Mouse (Mus musculus) liver, embryonic 15.5 days (tissue): ENCODE data around the gene Supt7l. TPM values are rescaled to one million over a fixed set of nuclear protein-coding genes. Genes with fewer than 3 reads are reported as not detected.

Experiments used
- ATAC-seq: fragments of 200-750 bp; cut with Nextera tagmentation; 2 replicates; pipeline ENCODE4 v1.8.0; 2017; ENCODE audit warnings: moderate number of reproducible peaks, mild to moderate bottlenecking, moderate library complexity; ENCODE audit not compliant: insufficient read depth
- H3K27ac ChIP-seq: fragments of 300-500 bp; sonication (generic); replicated peaks from 2 replicates; pipeline ENCODE4 v1.5.1; 2015; ENCODE audit warnings: mild to moderate bottlenecking, inconsistent platforms
- H3K27me3 ChIP-seq: fragments of 300-500 bp; sonication (generic); 2 replicates; pipeline ENCODE4 v1.6.1; 2015; ENCODE audit warnings: mild to moderate bottlenecking, inconsistent platforms
- H3K36me3 ChIP-seq: fragments of 300-500 bp; sonication (generic); replicated peaks from 2 replicates; pipeline ENCODE4 v1.6.1; 2015; ENCODE audit warnings: moderate library complexity, mild to moderate bottlenecking, inconsistent platforms
- H3K4me1 ChIP-seq: fragments of 300-500 bp; sonication (generic); replicated peaks from 2 replicates; pipeline ENCODE4 v1.6.1; 2015; ENCODE audit warnings: inconsistent platforms
- H3K4me2 ChIP-seq: fragments of 300-500 bp; sonication (generic); 2 replicates; pipeline ENCODE4 v1.6.1; 2015; ENCODE audit warnings: moderate library complexity, mild to moderate bottlenecking, inconsistent platforms
- H3K4me3 ChIP-seq: fragments of 300-500 bp; sonication (generic); replicated peaks from 2 replicates; pipeline ENCODE4 v1.5.1; 2015; ENCODE audit warnings: mild to moderate bottlenecking, inconsistent platforms
- H3K9ac ChIP-seq: fragments of 300-500 bp; sonication (generic); 2 replicates; pipeline ENCODE4 v1.6.1; 2015; ENCODE audit warnings: moderate library complexity, mild to moderate bottlenecking, inconsistent platforms
- H3K9me3 ChIP-seq: fragments of 300-500 bp; sonication (generic); replicated peaks from 2 replicates; pipeline ENCODE4 v1.6.1; 2016; ENCODE audit warnings: inconsistent platforms
- WGBS: fragments of 180-500 bp; shearing (Covaris S2); methylation state at CpG from one replicate; pipeline ENCODE4 v1.1.7; 2015; ENCODE audit warnings: mixed read lengths; ENCODE audit not compliant: insufficient replicate concordance; 5-methylcytosine and 5-hydroxymethylcytosine counted together
- polyA plus RNA-seq: library from polyadenylated mRNA; unstranded; fragments of >200 nt; fragmentation: Nextera tagmentation; extraction: Ambion mirVana; gene quantifications from 2 replicates; pipeline ENCODE4 v1.2.1, GENCODE M21; 2015

The Supt7l gene
- polyA plus RNA-seq, 1 experiment from 2014 or later: 7.4 TPM

- H3K27ac ChIP-seq: no peak overlapping the region
- no peak for ATAC-seq
- WGBS: 49% methylated on average over 7 of the region's 7 CpGs
Measured at GRCm38 (mm10) chr5:31489116-31489769, 38.4 kb downstream of the Supt7l start.

GRCm38 (mm10) chr5:31487889-31488288, 39.7 kb downstream of the Supt7l start:
- Histone ChIP-seq H3K9me3 (no peaks in the 10 kb centered on the region), H3K4me3 (no peak overlapping the region), H3K27me3 (peaks cover 4% of the 10 kb centered on the region), H3K4me2 (no peak overlapping the region), H3K9ac (no peak overlapping the region), H3K4me1 (no peaks in the 10 kb centered on the region), H3K36me3 (no peaks in the 10 kb centered on the region), H3K27ac (no peak overlapping the region)
- ATAC-seq: no peak
- 56% methylated on average over 3 of the region's 3 CpGs for WGBS

More at GRCm38 (mm10) chr5:31489116-31489769, 38.4 kb downstream of the Supt7l start:
- Histone ChIP-seq H3K9me3 (no peaks in the 10 kb centered on the region), H3K36me3 (no peaks in the 10 kb centered on the region), H3K27me3 (peaks cover 4% of the 10 kb centered on the region), H3K4me1 (peaks cover 5% of the 10 kb centered on the region), H3K4me2 (no peak overlapping the region), H3K9ac (no peak overlapping the region), H3K4me3 (no peak overlapping the region)

- 84% methylated on average over 3 of the region's 3 CpGs for WGBS
Measured at GRCm38 (mm10) chr5:31485440-31485839, 42.2 kb downstream of the Supt7l start, which contains the start of gene 4930548H24Rik. TSS of gene 4930548H24Rik (plus strand) at chr5:31485740.

GRCm38 (mm10) chr5:31480536-31480935, 47.1 kb downstream of the Supt7l start:
- no peaks in the 10 kb centered on the region for H3K27me3 ChIP-seq
- H3K9me3 ChIP-seq: no peaks in the 10 kb centered on the region
- no peak overlapping the region for H3K9ac ChIP-seq
- no peaks in the 10 kb centered on the region for H3K4me1 ChIP-seq
- H3K36me3 ChIP-seq: peaks cover 64% of the 10 kb centered on the region
- no peak overlapping the region for H3K27ac ChIP-seq
- no peak overlapping the region for H3K4me3 ChIP-seq
- WGBS: 83% methylated on average over 4 of the region's 4 CpGs
- no peak overlapping the region for H3K4me2 ChIP-seq
- no peak for ATAC-seq

More at GRCm38 (mm10) chr5:31485440-31485839, 42.2 kb downstream of the Supt7l start, which contains the start of gene 4930548H24Rik:
- Histone ChIP-seq H3K4me2 (no peak within 1 kb of the TSS), H3K27ac (no peak within 1 kb of the TSS), H3K27me3 (no peaks in the 10 kb centered on the region), H3K4me1 (no peaks in the 10 kb centered on the region), H3K4me3 (no peak within 1 kb of the TSS), H3K36me3 (peaks cover 16% of the 10 kb centered on the region), H3K9ac (no peak within 1 kb of the TSS), H3K9me3 (no peaks in the 10 kb centered on the region)
- no peak for ATAC-seq

GRCm38 (mm10) chr5:31470334-31470733, 57.3 kb downstream of the Supt7l start:
- ATAC-seq: no peak
- H3K27ac ChIP-seq: no peak overlapping the region
- peaks cover 79% of the 10 kb centered on the region for H3K36me3 ChIP-seq
- H3K9me3 ChIP-seq: no peaks in the 10 kb centered on the region
- H3K4me2 ChIP-seq: no peak overlapping the region
- H3K4me1 ChIP-seq: no peaks in the 10 kb centered on the region
- no peaks in the 10 kb centered on the region for H3K27me3 ChIP-seq
- WGBS: 68% methylated on average over 7 of the region's 7 CpGs
- no peak overlapping the region for H3K4me3 ChIP-seq
- no peak overlapping the region for H3K9ac ChIP-seq

GRCm38 (mm10) chr5:31469711-31470110, 57.9 kb downstream of the Supt7l start:
- H3K27me3 ChIP-seq: no peaks in the 10 kb centered on the region
- ATAC-seq: no peak
- H3K4me3 ChIP-seq: no peak overlapping the region
- 86% methylated on average over 6 of the region's 6 CpGs for WGBS
- H3K27ac ChIP-seq: no peak overlapping the region
- H3K9ac ChIP-seq: no peak overlapping the region
- no peak overlapping the region for H3K4me2 ChIP-seq
- peaks cover 77% of the 10 kb centered on the region for H3K36me3 ChIP-seq
- no peaks in the 10 kb centered on the region for H3K9me3 ChIP-seq
- no peaks in the 10 kb centered on the region for H3K4me1 ChIP-seq

- Histone ChIP-seq H3K27ac (no peak overlapping the region), H3K27me3 (no peaks in the 10 kb centered on the region), H3K36me3 (peaks cover 58% of the 10 kb centered on the region), H3K4me3 (no peak overlapping the region), H3K4me2 (no peak overlapping the region), H3K9me3 (no peaks in the 10 kb centered on the region), H3K4me1 (no peaks in the 10 kb centered on the region), H3K9ac (no peak overlapping the region)
- ATAC-seq: no peak
- WGBS: 61% methylated on average over 3 of the region's 3 CpGs
Measured at GRCm38 (mm10) chr5:31467798-31468197, 59.8 kb downstream of the Supt7l start.

Other genes with a start within 250 kb of the Supt7l start
- gene Ift172, start 236.7 kb downstream of the Supt7l start, polyA plus RNA-seq: 3.9 and 4.5 TPM in 2 replicates
- 4.5 and 4.6 TPM in 2 replicates for gene Fndc4, start 231.7 kb downstream of the Supt7l start, polyA plus RNA-seq
- gene Gckr, start 230.4 kb downstream of the Supt7l start, polyA plus RNA-seq: 19.4 and 25.0 TPM in 2 replicates
- 12.4 and 12.9 TPM in 2 replicates for gene Zfp512, start 75.4 kb downstream of the Supt7l start, polyA plus RNA-seq
- gene 4930548H24Rik, start 42.1 kb downstream of the Supt7l start, polyA plus RNA-seq: not detected in 2 replicates
- gene Gpn1, start 33.1 kb downstream of the Supt7l start, polyA plus RNA-seq: 16.3 and 18.5 TPM in 2 replicates
- gene Slc4a1ap, start 812 bp downstream of the Supt7l start, polyA plus RNA-seq: 9.6 and 11.1 TPM in 2 replicates
- 131 and 158 TPM in 2 replicates for gene Mrpl33, start 69.1 kb upstream of the Supt7l start, polyA plus RNA-seq
- 17.3 and 18.8 TPM in 2 replicates for gene Rbks, start 169.8 kb upstream of the Supt7l start, polyA plus RNA-seq
- gene Babam2, start 169.9 kb upstream of the Supt7l start, polyA plus RNA-seq: 30.8 and 32.0 TPM in 2 replicates